Mouse (Mus musculus) embryo, embryonic 9.5 days (tissue): ENCODE measurements at regions not wholly inside any gene's neighbourhood (a gene's known extent, or its start where the extent isn't known, plus 50 kb on each side); places are given as distances from the start of the nearest gene placed in this dataset.
"Not testable (repeated sequence)": the region's sequence is repeated elsewhere in the genome, so short reads cannot be mapped to it uniquely, and the experiment has no call there.

ENCODE experiments used
- DNase-seq: peaks from one replicate; pipeline ENCODE4 v3.0.0-alpha.2; 2017; ENCODE audit errors: extremely low spot score

DNA sequence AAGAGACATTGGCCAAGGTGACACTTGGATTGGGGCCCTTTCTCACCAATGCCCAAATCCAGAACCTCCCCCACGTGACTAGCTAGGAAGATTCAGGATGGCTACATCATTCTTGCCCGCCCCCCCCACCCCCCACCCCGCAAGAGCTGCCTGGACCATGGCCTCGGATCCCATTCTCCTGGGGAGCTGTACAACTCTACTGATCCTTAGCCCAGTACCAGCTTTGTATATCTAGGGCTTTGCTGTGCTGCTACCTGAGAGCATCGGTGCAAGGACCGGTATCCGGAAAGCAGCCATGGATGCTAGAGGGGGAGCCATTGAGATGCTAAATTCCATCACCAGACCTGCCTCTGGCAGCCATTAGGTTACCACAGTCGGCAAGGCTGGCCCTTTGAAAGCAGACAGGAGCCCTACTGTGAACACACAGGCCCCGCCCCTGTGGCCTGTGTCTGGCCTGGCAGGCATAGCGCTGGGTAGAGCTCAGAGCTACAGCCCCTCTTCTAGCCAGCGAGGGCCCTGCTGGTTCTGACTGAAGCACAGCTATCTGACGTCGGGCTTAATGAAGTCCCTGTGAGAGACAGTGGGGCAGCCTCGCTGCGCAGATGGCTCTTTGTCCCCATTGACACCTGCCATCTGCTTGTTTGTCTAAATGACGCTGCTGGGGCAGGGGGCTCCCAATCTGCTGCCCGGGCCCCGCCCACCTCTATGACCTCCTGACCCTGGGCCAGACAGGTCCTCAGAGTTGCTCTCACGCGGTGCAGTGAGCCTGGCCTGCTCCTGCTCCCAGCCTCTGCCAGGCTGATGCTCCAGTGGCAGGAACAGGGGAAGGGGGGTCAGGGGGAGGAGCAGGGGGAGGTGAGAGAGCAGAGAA lies 128.9 kb downstream of the Dll1 start:
- DNase-seq: peak; percentile 92

DNA sequence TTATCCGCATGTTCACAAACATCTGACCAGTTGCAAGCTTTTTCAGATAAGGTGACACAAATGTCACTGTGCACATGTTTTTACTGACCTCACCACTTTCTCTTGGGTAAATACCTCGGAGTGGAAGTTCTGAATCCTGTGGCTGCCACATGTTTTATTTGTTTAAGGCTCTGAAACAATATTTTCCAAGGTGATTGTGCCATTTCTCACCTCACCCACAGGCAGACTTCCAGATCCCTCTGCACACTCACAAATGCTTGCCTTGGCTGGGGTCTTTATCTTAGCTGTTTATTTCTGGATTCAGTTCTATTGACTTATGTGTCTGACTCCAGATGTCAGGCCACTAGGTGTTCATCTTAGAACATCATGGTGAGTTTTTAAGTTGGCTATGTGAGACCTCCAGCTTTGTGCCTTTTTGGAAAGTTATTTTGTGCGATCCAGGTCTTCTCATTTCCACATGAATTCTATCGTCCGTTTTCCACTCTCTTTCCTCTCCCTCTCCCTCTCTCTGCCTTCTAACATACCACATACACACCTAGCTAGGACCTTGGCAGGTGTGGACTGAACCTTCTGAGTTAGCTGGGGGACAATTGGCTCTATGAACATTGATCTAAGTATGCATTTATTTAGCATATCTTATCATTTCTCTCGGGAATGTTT lies 133.6 kb downstream of the Dll1 start:
- DNase-seq: no peak

DNA sequence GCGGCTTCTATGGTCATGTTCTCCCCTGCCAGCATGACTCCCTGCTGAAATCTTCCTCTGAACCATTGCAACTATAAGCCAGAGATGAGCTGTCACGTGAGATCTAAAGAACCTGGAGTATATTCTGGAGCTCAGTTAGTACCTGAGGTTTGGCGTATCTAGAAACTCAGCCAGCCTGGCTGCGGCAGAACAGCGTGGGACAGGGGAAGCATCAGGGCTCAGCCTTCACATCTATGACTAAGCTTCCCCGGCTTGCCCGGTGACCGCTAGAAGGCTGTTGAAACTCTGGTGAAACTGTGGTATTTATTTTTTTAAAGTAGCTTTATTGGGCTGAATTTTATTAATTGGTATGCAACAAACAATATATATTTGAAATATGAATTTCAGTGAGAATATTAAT lies 134.3 kb downstream of the Dll1 start:
- DNase-seq: no peak

DNA sequence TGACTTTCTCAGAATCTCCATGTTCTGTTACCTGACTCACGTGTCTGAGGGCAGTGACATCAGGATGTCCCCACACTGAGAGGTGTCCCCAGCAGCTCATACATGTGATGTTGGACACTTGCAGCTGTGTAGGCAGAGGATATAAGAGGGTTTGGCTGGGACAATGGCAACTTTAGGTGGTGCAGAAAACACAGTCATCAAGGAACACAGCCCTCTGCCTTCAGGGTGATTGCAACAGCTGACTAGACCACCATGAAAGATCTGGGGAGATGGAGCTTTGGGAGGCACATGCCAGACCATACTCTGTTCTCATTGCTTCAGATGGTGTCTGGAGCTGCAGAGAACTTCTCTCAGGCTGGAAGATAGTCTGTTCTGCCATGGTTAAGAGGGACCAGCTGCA lies 135.2 kb downstream of the Dll1 start:
- DNase-seq: no peak

DNA sequence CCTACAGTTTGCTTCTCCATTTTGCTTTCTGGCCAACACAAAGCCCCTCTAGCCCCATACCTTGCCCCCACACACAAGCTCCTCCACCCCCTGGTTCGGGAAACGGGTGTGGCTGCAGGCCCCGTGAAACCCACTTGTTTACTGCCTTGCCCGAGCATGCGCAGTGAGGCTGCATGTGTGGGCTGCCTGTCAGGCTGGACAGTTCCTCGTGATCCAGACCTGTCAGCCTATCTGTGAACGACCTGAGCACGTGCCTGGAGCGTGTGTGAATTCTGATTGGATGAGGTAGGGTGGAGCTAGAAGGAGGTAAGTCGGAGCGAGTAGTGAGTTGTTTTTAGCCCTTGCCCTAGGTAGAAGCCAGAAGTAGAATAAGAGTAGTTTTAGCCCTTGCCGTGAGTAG lies 136.0 kb downstream of the Dll1 start:
- not testable (repeated sequence) for DNase-seq

DNA sequence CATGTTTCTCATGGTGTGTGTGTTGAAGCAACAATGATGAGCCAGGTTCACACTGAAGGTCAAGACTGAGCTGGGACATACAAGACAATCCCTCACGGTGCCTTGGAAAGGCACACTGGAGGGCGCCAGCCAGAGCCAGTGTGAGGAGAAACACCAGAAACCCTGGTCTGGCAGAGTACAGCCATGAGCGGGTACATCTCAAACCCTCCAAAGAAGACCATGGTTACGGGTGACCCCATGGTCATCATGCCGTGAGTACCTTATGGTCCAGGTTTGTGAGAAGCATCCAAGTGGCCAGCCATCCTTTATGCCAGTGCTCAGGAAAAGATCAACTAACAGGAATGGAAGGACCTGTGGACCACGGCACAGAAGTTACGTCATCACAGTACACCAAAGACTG lies 136.7 kb downstream of the Dll1 start:
- DNase-seq: no peak

DNA sequence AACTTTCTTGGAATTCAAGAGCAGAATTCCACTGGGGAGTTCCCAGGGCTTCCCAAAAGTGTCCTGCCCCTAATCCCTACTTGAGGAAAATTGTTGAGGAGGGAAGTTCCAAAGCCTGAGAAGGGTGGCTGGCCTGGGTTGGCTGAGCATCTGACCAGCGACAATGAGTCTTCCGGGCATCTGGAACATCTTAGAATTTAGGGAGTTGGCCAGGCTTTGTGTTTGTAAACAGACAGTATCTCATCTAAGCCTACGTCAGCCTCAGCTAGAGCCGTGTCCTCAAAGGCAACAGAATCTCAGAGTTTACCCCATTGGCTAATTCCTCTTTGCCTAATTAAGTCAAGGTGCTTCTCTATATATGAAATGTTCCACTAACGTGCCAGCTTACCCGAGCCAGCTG lies 141.6 kb downstream of the Dll1 start:
- DNase-seq: no peak

DNA sequence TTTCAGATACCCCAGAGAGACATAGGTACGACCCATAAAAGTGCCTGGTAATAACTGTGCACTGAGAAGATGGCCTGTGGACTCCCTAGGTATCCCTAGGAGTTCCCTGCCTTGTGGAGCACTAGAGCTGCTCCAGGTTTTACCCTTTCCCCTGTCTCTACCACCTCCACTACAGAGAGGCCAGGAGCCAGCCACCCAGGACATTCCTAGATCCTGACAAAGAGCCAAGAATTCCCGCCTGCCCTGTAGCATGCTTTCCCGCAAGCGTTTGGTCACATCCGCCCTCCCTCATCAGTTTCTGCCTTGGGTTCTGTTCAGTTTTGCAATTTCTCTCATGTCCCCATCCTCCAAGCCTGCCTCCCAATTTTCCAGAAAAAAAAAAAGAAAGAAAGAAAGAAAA lies 145.5 kb downstream of the Dll1 start:
- no peak for DNase-seq

DNA sequence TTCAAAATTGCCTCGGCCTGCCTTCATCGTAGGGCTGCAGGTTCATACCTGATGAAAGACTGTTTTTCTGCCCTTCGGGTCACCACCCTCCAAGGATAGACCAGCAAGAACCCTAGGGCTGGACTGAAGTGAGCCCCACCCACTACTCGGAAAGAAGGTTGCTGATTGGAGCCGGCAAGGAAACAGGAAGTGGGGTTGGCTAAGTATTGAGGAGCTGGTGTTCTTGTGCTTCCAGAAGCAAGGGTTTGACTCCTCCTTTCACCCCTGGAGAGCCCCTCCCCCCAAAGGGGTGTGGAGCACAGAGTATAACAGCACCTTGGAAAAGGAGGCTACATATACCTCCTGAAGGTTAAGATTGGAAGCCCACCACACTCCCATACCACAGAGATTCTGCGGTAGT lies 147.5 kb downstream of the Dll1 start:
- DNase-seq: no peak

DNA sequence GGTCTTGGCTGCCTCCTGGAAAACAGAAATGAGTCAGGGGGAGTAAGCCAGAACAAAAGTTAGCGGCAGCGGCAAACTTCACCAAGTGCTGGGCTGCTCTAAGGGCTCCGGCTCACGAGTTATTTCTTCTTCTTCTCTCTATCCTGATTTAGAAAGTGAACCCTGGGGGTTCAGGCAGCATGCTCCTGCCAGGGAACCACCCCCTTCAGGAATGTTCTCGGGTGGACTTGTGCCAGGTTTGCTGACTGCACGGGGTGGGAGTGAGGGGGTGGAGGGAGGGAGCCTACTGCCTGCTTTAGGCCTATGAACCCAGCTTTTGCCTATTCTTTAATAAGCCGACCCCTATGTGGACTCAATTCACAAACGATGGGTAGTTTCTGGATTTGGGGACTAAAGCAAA lies 148.6 kb downstream of the Dll1 start:
- DNase-seq: no peak

DNA sequence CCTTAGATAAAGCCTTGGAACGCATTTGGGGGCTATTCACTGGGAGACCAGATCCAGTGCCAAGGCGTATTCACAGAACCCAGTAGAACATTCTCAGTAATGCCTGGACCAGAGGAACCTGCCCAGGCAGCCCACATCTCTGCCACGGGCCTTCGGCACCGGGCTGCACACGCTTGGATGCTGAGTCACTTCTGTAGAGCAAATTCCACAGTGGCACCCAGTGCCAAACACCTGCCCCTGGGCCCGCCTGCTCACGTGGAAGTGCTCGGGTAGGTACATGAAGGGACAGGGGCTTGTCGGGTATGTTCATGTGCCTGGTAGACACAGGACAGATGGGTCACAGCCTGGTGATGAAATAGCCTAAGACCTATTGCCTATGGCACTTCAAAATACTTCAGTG lies 152.8 kb downstream of the Dll1 start:
- no peak for DNase-seq

DNA sequence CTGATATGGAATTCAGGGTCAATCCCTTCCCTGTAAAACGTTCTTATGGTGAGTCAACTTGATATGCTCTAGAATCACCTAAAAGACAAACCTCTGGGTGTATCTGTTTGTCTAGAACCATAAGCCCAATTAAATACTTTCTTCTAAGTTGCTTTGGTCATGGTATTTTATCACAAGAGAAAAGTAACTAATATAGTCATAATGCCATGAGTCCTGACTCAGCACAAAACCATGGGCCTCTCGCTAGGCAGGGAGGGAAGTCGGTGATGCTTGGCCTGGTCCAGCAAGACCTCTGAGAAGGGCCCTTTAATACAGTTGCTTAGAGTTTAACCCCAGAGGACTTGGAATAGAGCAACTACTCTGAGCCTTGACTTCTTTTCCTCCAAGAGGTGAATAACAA lies 153.7 kb downstream of the Dll1 start:
- no peak for DNase-seq

DNA sequence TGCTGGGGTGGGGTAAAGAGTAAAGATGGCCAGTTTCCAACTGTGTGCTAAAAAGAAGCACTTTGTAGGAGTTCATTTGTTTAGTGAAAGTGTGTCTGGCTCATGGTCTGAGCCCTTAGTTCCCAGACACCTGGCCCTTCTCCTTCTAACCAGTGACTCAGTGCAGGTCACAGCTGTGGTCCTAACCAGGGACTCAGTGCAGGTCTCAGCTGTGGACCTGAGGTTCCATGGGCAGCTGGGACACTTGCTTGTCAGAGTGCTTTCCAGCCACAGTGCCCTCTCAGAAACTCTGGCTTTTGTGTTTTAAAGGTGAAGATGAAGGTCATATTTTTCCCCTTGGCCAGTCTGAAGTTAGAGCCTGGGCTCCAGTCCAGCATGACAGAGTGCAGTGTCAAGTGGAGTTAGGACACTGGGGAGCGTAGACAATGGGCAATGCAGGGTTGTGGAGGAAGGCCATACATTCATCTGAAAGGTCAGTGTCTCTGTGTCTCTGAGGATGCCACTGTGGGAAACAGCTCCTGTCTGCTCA lies 162.5 kb downstream of the Dll1 start:
- DNase-seq: no peak

DNA sequence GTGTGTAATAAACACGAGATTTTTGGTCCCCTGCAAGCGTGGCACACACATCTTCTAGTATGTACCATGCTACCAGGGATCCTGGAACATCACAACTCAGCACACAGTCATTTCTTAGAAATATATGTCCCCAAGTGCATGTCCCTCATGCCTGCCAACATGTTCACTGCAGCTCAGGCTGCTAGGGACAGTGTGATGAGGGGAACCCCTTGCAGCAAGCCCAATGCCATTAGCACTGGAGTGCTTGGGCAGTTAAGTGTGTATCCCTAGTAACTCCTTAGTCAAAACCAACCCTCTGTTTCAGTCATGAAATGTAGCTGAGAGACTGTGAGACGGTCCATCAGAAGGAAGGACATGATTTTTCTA lies 167.5 kb upstream of the Gm3448 start:
- no peak for DNase-seq

DNA sequence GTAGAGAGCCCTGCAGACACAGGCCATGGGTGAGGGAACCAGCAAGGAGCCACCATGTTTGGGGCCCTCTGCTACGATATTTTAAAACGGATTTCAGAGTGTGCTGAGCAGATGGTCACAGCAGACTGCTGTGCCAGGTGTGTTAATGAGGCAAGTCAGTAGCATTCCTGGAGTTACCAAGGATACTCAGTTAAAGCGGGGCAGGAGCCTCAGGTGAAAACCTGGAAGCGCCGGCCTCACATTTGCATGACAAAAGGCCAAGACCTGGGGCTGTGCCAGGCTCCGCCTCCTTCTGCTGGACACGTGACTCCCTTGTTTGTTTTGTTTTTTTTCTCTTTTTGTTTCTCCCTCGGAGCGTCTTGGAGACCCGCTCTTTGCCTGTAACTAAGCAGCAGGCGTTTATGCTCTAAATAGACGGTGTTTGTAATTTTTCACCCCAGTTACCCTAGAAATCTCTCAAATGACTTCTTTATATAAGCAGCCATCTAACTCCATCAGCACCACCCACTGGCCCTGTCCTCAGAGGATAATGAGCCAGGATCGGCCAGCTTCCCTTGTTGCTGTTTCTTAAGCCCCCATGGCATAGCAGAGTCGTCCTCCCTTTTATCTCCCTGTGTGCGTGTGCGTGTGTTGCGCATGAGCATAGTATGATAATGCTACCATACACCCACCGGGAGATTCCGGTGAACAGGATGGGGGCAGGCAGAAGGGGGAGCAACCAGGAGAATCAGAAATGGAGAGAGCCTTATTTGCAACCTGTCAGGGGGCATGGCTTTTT lies 166.9 kb upstream of the Gm3448 start:
- peak; percentile 71 for DNase-seq

DNA sequence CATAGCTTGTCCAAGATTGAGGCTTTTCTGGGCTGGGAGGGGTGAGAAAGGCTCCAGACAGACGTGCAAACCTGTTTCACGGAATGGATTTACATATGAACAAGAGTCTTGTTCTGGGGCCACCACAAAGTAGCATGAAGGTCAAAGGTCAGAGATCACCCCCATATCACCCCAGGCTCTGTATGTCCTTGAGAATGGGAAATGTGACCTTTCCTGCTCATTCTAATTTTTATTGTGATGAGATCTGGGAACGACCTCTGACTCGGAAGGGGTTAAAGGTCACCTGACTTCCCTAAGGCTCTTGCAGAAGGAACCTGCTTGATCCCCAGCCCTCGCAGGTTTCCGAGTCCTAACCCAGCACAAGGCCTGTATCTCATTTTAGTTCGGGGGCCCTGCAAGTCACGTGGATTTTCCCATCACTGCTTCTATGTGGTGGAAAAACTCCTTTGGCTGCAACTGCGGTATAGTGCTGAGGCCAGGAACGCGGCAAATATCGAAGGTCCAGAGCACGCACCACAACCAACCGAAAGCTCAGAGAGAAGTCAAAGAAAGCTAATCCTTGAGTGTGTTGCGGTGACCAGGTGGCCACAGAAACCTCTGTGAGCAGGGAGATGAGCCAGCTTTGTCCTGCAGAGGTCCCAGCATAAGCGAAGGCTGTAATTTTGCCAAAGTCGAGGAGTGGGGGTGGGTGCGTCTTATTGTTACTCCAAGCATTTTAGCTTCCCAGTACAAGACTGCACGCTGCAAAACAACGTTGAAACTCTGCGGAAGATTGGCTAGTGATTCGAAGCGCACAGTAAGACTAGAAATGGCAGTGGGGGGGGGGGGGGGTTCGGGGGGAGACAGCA lies 166.1 kb upstream of the Gm3448 start:
- peak; percentile 58 for DNase-seq

DNA sequence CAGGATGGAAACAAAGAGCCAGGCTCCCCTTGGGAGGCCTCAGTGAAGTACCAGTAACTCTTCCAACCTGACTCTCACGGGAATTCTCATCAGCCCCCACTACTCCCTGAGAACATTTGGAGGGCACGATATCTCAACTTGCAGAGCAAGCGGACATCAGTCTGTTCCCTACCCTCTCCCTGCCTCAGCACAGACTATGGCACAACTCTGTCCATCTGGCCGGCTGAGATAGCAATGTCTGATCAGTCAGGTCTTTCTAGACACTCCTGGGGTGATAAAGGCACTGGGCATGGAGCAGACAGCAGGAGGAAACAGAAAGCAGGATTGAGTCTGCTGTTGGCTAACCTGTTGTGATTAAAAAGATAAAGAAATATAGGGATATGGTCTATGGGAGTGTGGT lies 164.5 kb upstream of the Gm3448 start:
- DNase-seq: no peak

DNA sequence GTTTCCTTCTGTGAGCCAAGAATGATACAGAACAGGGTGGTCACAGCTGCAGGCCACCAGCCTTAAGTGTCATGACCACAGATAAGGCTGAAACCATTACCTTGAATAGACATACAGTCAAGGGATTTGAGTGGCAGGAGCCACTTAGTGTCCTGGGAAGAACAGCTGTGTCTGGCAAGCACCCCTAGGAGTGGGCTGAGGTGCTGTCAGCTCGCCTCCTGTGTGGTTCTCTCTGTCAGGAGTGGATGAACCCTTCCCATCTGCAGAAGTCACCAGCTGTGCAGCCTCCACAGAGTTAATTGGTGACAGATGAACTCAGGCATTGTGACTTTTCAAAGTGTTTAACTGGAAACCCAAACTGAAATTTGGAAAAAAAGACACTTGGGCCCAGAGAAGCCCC lies 163.2 kb upstream of the Gm3448 start:
- no peak for DNase-seq

DNA sequence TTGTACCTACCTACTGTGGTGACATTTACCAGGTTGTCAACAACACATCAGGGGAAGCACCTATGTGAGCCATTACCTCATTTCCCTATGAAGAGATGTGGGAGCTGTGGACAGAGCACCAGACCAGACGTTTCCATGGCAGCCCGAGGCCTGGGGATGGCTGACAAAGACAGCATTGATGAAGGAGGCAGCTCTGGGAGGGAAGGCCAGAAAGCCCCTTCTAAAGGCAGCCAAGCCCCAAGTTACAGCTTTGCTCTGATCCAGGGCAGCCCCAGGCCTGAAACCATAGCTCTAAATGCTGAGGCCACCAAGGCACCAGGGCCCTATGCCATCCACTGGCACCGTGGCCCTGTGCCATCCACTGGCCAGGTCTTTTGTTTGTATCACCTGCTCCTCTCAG lies 157.9 kb upstream of the Gm3448 start:
- no peak for DNase-seq

DNA sequence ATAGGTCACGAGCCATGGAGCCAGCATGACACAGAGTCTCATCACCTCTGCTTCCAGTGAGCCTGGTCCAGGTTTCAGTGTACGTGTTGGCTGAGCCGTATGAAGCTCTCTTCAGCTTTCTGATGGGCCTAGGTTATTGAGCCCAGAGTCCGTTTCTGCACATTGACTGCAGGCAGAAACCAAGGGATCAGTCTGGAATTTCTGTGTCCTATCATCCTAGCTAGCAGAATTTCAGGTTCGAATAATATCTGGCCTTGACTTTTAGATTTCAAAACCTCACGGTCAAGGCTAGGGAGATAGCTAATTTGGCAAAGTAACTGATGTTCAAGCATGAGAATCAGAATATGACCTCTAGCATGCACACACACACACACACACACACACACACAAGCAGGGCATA lies 156.0 kb upstream of the Gm3448 start:
- no peak for DNase-seq

DNA sequence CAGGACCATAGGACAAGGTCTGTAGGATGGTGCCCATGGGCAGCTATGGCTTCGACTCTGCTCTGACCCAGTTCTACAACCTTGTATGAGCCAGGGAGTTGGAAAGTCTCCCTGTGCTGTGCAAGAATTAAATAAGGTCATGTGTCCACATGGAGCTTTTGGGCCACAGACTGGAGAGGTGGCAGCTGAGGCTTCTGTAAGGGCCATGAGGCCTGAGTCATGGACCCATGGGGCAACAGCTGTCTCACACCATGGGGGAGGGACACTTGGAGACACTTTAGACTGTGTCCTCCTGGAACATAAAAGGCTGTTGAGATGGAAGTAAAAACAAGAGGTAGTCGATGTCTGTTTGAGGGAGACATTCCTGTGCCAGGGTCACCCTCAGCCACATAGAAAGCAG lies 154.5 kb upstream of the Gm3448 start:
- no peak for DNase-seq
